Mouse (Mus musculus): ENCODE results near the gene Rbp2.

Rbp2 gene

DNA sequence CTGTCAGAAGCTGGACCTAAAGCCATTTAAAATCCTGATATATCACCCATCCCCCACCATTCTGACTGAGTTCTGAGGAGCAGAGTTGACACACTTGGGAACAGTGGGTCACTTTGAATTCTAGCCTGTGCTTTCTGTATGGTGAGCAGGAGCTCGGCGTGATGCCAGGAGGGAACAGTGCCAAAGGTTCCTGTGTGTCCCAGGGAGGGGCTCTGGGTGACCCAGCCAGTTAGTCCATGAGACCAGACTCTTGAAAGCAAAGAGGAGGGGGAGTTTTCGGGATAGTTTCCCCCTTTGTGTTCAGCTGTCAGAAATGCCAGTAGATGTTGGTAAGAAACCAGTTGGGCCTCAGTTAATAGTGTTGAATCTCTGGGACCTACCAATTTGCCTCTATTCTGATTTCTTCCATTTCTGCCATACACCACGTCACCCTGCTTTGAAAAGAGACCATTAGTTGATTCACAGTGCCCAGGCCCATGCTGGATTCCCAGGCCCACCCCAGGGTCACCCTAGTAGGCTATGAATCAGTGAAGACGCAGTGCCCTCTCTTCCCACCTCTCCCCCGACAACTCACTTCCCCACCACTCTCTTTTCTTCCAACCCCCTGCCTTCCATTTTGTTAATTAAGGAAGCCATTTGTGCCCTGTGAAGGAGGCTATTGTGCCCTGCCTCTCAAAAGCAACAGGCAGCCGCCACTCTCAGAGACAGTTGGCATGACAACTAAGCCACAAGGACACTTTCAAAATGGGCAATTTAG lies 39.0 kb downstream of the Rbp2 start:
- peak; percentile 33 for DNase-seq

DNA sequence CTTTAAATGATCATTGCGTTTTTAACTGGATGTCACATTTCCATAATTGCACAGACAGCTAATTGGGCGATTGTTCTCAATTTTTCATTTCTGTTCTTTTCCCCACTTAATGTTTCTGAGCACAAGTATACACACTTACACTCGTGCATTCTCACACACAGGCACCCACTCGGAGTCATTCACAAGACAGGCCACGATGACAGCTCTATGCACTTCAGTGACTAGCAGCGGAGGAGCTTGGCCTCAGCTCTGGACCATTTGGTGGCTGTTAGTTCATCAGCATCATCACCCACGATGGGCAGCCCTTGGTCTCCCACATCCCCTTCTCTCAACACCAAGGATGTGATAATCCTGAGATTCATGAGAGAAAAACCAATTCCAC lies 39.6 kb downstream of the Rbp2 start:
- DNase-seq: no peak

DNA sequence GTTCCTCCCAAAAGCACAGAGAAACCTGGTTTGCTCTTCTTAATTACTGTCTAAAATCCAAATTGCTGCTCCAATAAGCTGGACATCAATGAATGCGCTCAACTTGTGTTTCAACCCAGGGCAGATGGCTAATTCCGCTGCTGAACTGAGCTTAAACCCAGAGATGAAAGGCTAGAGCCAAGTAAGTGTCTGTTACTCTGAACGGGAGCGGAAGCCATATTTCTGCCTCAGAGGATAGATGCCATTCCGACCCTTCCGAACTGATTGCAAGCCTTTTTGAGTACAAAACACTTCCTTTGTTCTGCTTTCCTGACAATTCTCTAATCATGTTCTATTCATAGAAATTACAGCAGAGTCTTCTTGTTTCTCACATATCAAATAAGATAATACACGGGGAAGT lies 41.3 kb downstream of the Rbp2 start:
- no peak for DNase-seq

DNA sequence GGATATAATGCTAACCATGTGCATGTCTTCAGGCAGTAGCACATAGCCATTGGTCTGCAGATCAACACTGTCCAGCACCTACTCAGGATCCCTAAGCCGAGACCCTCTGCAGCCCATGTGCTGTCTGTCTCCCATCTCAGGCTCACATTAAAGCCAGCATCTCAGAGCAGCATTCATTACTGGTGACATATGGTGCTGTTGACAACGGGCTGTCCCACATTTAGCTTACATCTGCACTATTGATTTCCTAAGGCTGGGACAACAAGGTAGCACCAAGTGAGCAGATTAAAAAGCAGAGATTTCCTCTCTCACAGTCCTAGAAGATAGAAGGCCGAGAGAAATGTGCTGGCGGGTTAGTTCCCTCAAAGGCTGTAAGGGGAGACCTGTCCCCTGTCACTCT lies 43.9 kb downstream of the Rbp2 start:
- DNase-seq: no peak

DNA sequence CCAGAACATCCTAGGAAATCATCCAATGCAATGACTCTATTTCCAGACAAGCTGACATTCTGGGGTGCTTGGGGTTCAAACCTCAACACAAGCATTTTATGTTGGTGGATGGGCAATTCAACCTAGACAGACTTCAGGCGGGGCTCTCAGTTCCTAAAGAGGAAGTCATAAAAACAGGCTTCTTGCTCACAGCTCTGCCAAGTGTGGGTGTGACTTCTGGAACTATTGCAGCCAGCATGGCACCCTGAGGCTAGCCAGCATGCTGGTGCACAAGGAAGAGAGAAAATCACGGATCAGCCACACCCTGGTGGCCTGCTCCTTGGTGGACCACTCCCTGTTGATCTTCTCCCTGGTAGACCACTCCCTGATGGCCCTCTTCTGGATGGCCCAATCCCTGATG lies 45.1 kb downstream of the Rbp2 start:
- DNase-seq: no peak

DNA sequence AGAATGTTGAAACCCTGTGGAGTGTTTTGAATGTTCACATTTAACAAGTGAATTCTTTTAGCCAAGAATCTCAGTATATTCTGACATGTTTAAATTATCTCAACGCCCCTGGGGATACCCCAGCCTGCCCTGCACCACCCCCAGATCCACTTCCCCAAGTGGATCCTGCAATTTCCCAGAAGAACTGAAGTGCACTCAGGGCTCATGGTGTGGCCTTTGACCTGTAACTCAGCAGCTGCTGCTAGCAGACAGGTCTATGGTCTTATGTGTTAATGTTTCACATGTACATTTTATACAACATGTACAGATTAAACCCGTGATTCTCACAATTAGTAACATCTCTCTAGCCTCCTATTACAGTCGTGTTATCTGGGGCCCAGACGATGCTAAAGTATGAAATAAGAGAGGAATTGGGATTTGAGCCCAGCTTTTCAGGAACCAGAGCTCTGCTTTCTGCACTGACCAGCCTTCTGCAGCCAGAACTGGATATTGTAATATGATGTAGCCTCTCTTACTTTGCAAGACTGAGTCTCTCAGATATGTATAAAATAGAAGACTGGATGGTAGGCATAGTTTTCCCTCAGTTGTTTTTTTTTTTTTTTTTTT lies 48.9 kb downstream of the Rbp2 start:
- no peak for DNase-seq

DNA sequence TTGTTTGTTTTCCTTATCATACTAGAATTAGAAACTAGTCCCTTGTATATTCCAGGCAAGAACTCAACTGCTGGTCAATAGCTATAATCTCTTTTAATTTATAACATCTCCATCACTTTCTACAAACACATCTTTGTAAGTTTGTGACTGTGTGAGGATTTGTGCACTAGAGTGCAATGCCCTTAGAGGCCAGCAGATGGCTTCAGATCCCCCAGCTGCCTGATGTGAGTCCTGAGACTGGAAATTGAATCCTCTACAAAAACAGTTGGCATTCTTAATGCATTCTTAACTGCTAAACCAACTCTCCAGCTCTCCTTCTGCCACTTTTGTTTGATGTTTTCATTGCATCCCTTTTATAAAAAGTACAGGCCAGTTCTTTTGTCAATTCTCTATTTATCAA lies 49.8 kb downstream of the Rbp2 start:
- no peak for DNase-seq

DNA sequence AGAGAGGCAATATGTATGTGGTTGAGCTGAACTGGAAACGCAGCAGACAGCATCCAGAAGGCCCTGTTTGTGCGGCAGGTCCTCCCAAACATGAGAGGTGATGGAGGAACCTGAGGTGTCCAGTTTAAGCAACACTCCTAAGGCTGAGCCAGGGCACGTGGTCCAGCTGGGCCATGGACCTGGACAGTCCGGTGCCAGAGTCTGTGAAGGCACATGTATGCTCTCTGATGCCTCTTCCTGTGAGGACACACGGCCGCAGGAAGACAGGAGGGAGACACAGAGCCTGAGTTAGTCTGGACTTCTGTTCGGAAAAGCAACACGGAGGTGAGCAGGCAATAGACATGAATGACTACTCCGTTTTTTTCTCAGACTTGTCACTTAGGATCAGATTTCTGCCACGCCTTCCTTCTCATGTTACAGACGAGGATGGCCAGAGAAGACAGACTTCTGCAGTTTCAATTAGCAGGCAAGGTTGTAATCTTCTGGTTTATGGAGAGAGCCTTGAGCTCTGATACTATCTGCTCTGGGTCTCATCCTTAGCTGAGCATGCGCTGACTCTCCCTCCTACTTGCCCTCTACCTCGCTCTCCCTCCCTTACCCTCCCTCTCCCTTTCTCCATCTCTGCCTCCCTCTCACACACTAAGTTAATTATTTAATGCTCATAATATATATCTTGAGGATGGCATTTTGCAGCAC lies 52.2 kb downstream of the Rbp2 start:
- no peak for DNase-seq

DNA sequence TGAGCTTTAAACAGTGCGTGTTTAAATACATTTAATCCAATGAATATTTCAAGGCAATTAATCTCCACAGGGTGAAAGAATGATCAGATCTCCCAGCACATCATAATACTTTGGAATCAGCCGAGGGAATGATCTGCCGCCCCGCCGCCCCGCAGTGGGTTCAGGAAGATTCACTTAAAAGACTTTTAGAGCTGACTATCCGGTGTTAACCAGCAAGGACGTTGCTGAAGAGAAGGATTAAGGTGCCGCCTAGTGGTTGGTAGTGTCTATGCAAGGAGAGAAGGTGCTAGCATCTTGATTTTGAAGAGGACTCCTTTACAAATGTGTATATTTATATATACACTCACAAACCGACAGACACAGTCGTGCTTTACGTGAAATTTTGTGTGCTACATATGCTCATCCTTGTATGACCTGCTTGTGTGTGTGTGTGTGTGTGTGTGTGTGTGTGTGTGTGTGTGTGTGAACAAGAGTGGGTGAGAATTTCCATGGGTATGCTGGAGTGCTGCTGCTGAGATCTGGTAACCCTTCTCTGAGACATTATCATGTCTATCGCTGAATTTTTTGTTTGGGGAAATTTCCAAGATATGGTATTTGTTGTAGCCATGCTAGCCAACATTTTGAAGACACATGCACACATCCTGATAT lies 52.9 kb downstream of the Rbp2 start:
- peak; percentile 74 for DNase-seq

DNA sequence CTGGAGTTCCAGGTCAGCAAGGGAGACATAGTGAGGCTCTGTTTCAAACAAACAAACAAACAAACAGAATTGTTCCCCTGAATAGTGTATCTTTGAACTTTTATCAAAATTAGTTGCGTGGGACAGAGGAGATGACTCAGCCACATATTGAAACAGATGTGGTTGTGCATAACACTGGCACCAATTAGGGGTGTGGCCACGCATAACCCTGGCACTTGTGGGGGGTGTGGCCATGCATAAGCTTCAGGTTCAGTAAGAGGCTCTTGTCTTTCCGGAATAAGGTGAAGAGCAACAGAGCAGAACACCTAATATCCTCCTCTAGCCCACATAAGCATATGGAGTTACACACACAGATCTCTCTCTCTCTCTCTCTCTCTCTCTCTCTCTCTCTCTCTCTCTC lies 58.1 kb downstream of the Rbp2 start:
- no peak for DNase-seq
